Mouse (Mus musculus) stomach, embryonic 14.5 days (tissue): ENCODE measurements around the gene Marveld3. TPM values are rescaled to one million over a fixed set of nuclear protein-coding genes. Genes with fewer than 3 reads are reported as not detected.

Source experiments
- ATAC-seq: fragments of 200-750 bp; cut with Nextera tagmentation; 2 replicates; pipeline ENCODE4 v1.8.0; 2017; ENCODE audit warnings: low read depth, moderate TSS enrichment; ENCODE audit not compliant: insufficient number of reproducible peaks, insufficient read depth, low FRiP score
- H3K27ac ChIP-seq: fragments of 300-500 bp; sonication (generic); 2 replicates; pipeline ENCODE4 v1.5.1; 2014; ENCODE audit warnings: mild to moderate bottlenecking, low read length, moderate library complexity, mixed read lengths
- H3K27me3 ChIP-seq: fragments of 300-500 bp; sonication (generic); 2 replicates; pipeline ENCODE4 v1.6.1; 2014; ENCODE audit warnings: low read length, control low read depth, mixed read lengths; ENCODE audit not compliant: control insufficient read depth, insufficient read depth
- H3K36me3 ChIP-seq: fragments of 300-500 bp; sonication (generic); 2 replicates; pipeline ENCODE4 v1.6.1; 2014; ENCODE audit warnings: mild to moderate bottlenecking, control low read depth, low read length, moderate library complexity, mixed read lengths; ENCODE audit not compliant: control insufficient read depth, insufficient read depth
- H3K4me1 ChIP-seq: fragments of 300-500 bp; sonication (generic); 2 replicates; pipeline ENCODE4 v1.6.1; 2014; ENCODE audit warnings: low read length, control low read depth, mixed read lengths; ENCODE audit not compliant: control insufficient read depth, insufficient read depth
- H3K4me2 ChIP-seq: fragments of 300-500 bp; sonication (generic); replicated peaks from 2 replicates; pipeline ENCODE4 v1.6.1; 2014; ENCODE audit warnings: low read depth, low read length, control low read depth
- H3K4me3 ChIP-seq: fragments of 300-500 bp; sonication (generic); 2 replicates; pipeline ENCODE4 v1.5.1; 2014; ENCODE audit warnings: low read depth, low read length, control low read depth
- H3K9ac ChIP-seq: fragments of 300-500 bp; sonication (generic); replicated peaks from 2 replicates; pipeline ENCODE4 v1.6.1; 2014; ENCODE audit warnings: low read depth, mild to moderate bottlenecking, control low read depth, low read length, moderate library complexity, mixed read lengths
- H3K9me3 ChIP-seq: fragments of 300-500 bp; sonication (generic); 2 replicates; pipeline ENCODE4 v1.6.1; 2016; ENCODE audit warnings: low read depth, low read length, control low read depth; ENCODE audit not compliant: control insufficient read depth
- WGBS: fragments of 180-500 bp; shearing (Covaris S2); extraction: QIAGEN DNeasy Blood & Tissue Kit; methylation state at CpG from one replicate; pipeline ENCODE4 v1.1.7; 2014; 5-methylcytosine and 5-hydroxymethylcytosine counted together
- polyA plus RNA-seq: library from polyadenylated mRNA; unstranded; fragments of >200 nt; fragmentation: Nextera tagmentation; extraction: Ambion mirVana; gene quantifications from 2 replicates; pipeline ENCODE4 v1.2.1, GENCODE M21; 2014

Gene Marveld3
- polyA plus RNA-seq, 1 experiment from 2014 or later, result 2.3 TPM

- 74% methylated on average over 7 of the region's 7 CpGs for WGBS
- Histone ChIP-seq H3K9ac (no peak overlapping the region), H3K4me3 (no peak overlapping the region), H3K27me3 (no peaks in the 10 kb centered on the region), H3K27ac (no peak overlapping the region), H3K36me3 (no peaks in the 10 kb centered on the region), H3K4me2 (no peak overlapping the region), H3K4me1 (no peaks in the 10 kb centered on the region), H3K9me3 (no peaks in the 10 kb centered on the region)
- ATAC-seq, result no peak
Measured at GRCm38 (mm10) chr8:109998066-109998465, 36.1 kb upstream of the Marveld3 start.

- no peaks in the 10 kb centered on the region for H3K4me1 ChIP-seq
- no peaks in the 10 kb centered on the region for H3K27me3 ChIP-seq
- 91% methylated on average over 9 of the region's 9 CpGs for WGBS
- H3K27ac ChIP-seq, result no peak overlapping the region
- no peak overlapping the region for H3K4me3 ChIP-seq
- no peak overlapping the region for H3K9ac ChIP-seq
- no peak for ATAC-seq
- no peaks in the 10 kb centered on the region for H3K36me3 ChIP-seq
- H3K4me2 ChIP-seq, result no peak overlapping the region
- no peaks in the 10 kb centered on the region for H3K9me3 ChIP-seq
Measured at GRCm38 (mm10) chr8:109997381-109997780, 35.4 kb upstream of the Marveld3 start.

- WGBS, result 69% methylated on average over 1 of the region's 1 CpGs
- Histone ChIP-seq H3K36me3 (no peaks in the 10 kb centered on the region), H3K9ac (no peak overlapping the region), H3K27ac (no peak overlapping the region), H3K4me2 (no peak overlapping the region), H3K4me1 (no peaks in the 10 kb centered on the region), H3K4me3 (no peak overlapping the region), H3K27me3 (no peaks in the 10 kb centered on the region), H3K9me3 (no peaks in the 10 kb centered on the region)
- no peak for ATAC-seq
Measured at GRCm38 (mm10) chr8:109992951-109993350, 30.9 kb upstream of the Marveld3 start.

- Histone ChIP-seq H3K9ac (no peak overlapping the region), H3K27me3 (no peaks in the 10 kb centered on the region), H3K36me3 (no peaks in the 10 kb centered on the region), H3K27ac (no peak overlapping the region), H3K4me1 (no peaks in the 10 kb centered on the region), H3K4me3 (no peak overlapping the region), H3K4me2 (no peak overlapping the region), H3K9me3 (no peaks in the 10 kb centered on the region)
- no peak for ATAC-seq
- WGBS, result 85% methylated on average over 5 of the region's 5 CpGs
Measured at GRCm38 (mm10) chr8:109992166-109992565, 30.2 kb upstream of the Marveld3 start.

- Histone ChIP-seq H3K36me3 (no peaks in the 10 kb centered on the region), H3K27ac (no peak within 1 kb of the TSS), H3K4me2 (no peak within 1 kb of the TSS), H3K4me1 (no peaks in the 10 kb centered on the region), H3K9ac (no peak within 1 kb of the TSS), H3K9me3 (no peaks in the 10 kb centered on the region), H3K4me3 (no peak within 1 kb of the TSS), H3K27me3 (no peaks in the 10 kb centered on the region)
- WGBS, result 76% methylated on average over 8 of the region's 8 CpGs
- ATAC-seq, result no peak
Measured at GRCm38 (mm10) chr8:109990224-109990623, 28.2 kb upstream of the Marveld3 start, which contains the start of gene Tat. Gene Tat, plus strand, starts transcription at chr8:109990437.

- Histone ChIP-seq H3K4me3 (no peak overlapping the region), H3K4me2 (no peak overlapping the region), H3K4me1 (no peaks in the 10 kb centered on the region), H3K9me3 (no peaks in the 10 kb centered on the region), H3K27me3 (no peaks in the 10 kb centered on the region), H3K9ac (no peak overlapping the region), H3K36me3 (no peaks in the 10 kb centered on the region), H3K27ac (no peak overlapping the region)
- WGBS, result 89% methylated on average over 8 of the region's 8 CpGs
- ATAC-seq, result no peak
Measured at GRCm38 (mm10) chr8:109989151-109989550, 27.1 kb upstream of the Marveld3 start.

- Histone ChIP-seq H3K9me3 (no peaks in the 10 kb centered on the region), H3K27me3 (no peaks in the 10 kb centered on the region), H3K4me2 (no peak overlapping the region), H3K9ac (no peak overlapping the region), H3K27ac (no peak overlapping the region), H3K4me1 (no peaks in the 10 kb centered on the region), H3K36me3 (no peaks in the 10 kb centered on the region), H3K4me3 (no peak overlapping the region)
- WGBS, result 77% methylated on average over 7 of the region's 7 CpGs
- ATAC-seq, result no peak
Measured at GRCm38 (mm10) chr8:109987776-109988175, 25.8 kb upstream of the Marveld3 start.

- H3K27me3 ChIP-seq, result no peaks in the 10 kb centered on the region
- WGBS, result 45% methylated on average over 7 of the region's 7 CpGs
- no peak overlapping the region for H3K27ac ChIP-seq
- no peak for ATAC-seq
- H3K36me3 ChIP-seq, result no peaks in the 10 kb centered on the region
- no peak overlapping the region for H3K9ac ChIP-seq
- no peaks in the 10 kb centered on the region for H3K4me1 ChIP-seq
- H3K4me2 ChIP-seq, result no peak overlapping the region
- H3K9me3 ChIP-seq, result no peaks in the 10 kb centered on the region
- no peak overlapping the region for H3K4me3 ChIP-seq
Measured at GRCm38 (mm10) chr8:109986384-109986783, 24.4 kb upstream of the Marveld3 start.

GRCm38 (mm10) chr8:109983944-109984343 lies 21.9 kb upstream of the Marveld3 start:
- Histone ChIP-seq H3K9me3 (no peaks in the 10 kb centered on the region), H3K27me3 (no peaks in the 10 kb centered on the region), H3K4me3 (no peak overlapping the region), H3K9ac (no peak overlapping the region), H3K4me2 (no peak overlapping the region), H3K27ac (no peak overlapping the region), H3K4me1 (no peaks in the 10 kb centered on the region), H3K36me3 (no peaks in the 10 kb centered on the region)
- 35% methylated on average over 5 of the region's 5 CpGs for WGBS
- no peak for ATAC-seq
